Mouse (Mus musculus): ENCODE results near the gene Tspoap1.

Gene Tspoap1

GRCm38 (mm10) chr11:87760301-87761081, at the start of gene Tspoap1:
Gene Tspoap1, plus strand, starts transcription at chr11:87760541.
- no peak for DNase-seq

GRCm38 (mm10) chr11:87712188-87712587, 48.2 kb upstream of the Tspoap1 start:
- DNase-seq = no peak

GRCm38 (mm10) chr11:87715999-87716398, 44.3 kb upstream of the Tspoap1 start:
- no peak for DNase-seq

GRCm38 (mm10) chr11:87719526-87719925, 40.8 kb upstream of the Tspoap1 start:
- no peak for DNase-seq

GRCm38 (mm10) chr11:87720324-87720723, 40.0 kb upstream of the Tspoap1 start:
- no peak for DNase-seq

- DNase-seq = no peak
Measured at GRCm38 (mm10) chr11:87720839-87721238, 39.5 kb upstream of the Tspoap1 start.

- DNase-seq = no peak
Measured at GRCm38 (mm10) chr11:87722168-87722567, 38.2 kb upstream of the Tspoap1 start.

GRCm38 (mm10) chr11:87722891-87723290, 37.5 kb upstream of the Tspoap1 start:
- DNase-seq = no peak

GRCm38 (mm10) chr11:87725515-87725914, 34.8 kb upstream of the Tspoap1 start:
- DNase-seq = no peak

- DNase-seq = peak; percentile 31
Measured at GRCm38 (mm10) chr11:87725964-87726562, 34.3 kb upstream of the Tspoap1 start.

GRCm38 (mm10) chr11:87727021-87727420, 33.3 kb upstream of the Tspoap1 start:
- DNase-seq = no peak

GRCm38 (mm10) chr11:87727471-87727870, 32.9 kb upstream of the Tspoap1 start:
- no peak for DNase-seq

GRCm38 (mm10) chr11:87728850-87729592, 31.3 kb upstream of the Tspoap1 start:
- DNase-seq = no peak

GRCm38 (mm10) chr11:87729593-87730185, 30.7 kb upstream of the Tspoap1 start:
- DNase-seq = no peak

- no peak for DNase-seq
Measured at GRCm38 (mm10) chr11:87730652-87731310, 29.6 kb upstream of the Tspoap1 start.

GRCm38 (mm10) chr11:87734346-87734745, 26.0 kb upstream of the Tspoap1 start:
- DNase-seq = no peak

GRCm38 (mm10) chr11:87735691-87736090, 24.6 kb upstream of the Tspoap1 start:
- no peak for DNase-seq

- peak; percentile 81 for DNase-seq
Measured at GRCm38 (mm10) chr11:87736647-87737134, 23.6 kb upstream of the Tspoap1 start.

- peak; percentile 97 for DNase-seq
Measured at GRCm38 (mm10) chr11:87737175-87737740, 23.1 kb upstream of the Tspoap1 start, which contains the start of gene Supt4a. Gene Supt4a, plus strand, starts transcription at chr11:87737552.

GRCm38 (mm10) chr11:87743691-87744090, 16.6 kb upstream of the Tspoap1 start:
- DNase-seq = no peak

- no peak for DNase-seq
Measured at GRCm38 (mm10) chr11:87744964-87745363, 15.4 kb upstream of the Tspoap1 start.

Measured in lung, postnatal 10 days (tissue).